In genomic region chr10:61928725-61929651, GRCm38 (mm10) we compare ENCODE assay signal across 9 mouse cellular contexts. TPM values are rescaled to one million over a fixed set of nuclear protein-coding genes. Genes with fewer than 3 reads are reported as not detected.
DNase-seq lines count a peak whose midpoint lies in the region; ATAC-seq and TF ChIP-seq lines count a peak whose summit lies in the region.
"Had no signal": no experiment of that assay in that cellular context is flagged by ENCODE, and none has a peak within 500 bp of the region (broad histone marks: within the 10 kb centered on the region; RNA-seq: fewer than 3 reads in every experiment).

No protein-coding gene starts in this region.

- TF ChIP-seq CTCF in liver, adult 2 months (IDR thresholded peaks at IDR 0.05; ENCODE audit: low read depth, low read length), result no peak
- TF ChIP-seq CTCF in layer of hippocampus, adult 2 months (conservative IDR thresholded peaks at IDR 0.05), result no peak

- H3K36me3 ChIP-seq in hindbrain, embryonic 15.5 days, result no peaks in the 10 kb centered on the region
- H3K36me3 ChIP-seq in liver, adult 2 months (ENCODE audit: control insufficient read depth, insufficient read depth, low read length), result no peaks in the 10 kb centered on the region
- no peaks in the 10 kb centered on the region for H3K36me3 ChIP-seq in neural tube, embryonic 13.5 days

- no peaks in the 10 kb centered on the region for H3K79me2 ChIP-seq in liver, adult 2 months (ENCODE audit: control insufficient read depth, insufficient read depth, low read length)

- intact Hi-C loops in left cerebral cortex, postnatal 25 days (cut with DNase I), result no loop called here

- no peak overlapping the region for H3K4me3 ChIP-seq in hindbrain, embryonic 15.5 days
- no peak overlapping the region for H3K4me3 ChIP-seq in liver, adult 2 months (ENCODE audit: insufficient read depth, low read depth, low read length)
- no peak overlapping the region for H3K4me3 ChIP-seq in neural tube, embryonic 13.5 days
- H3K4me3 ChIP-seq in layer of hippocampus, adult 2 months, result no peak overlapping the region

- peak; percentile 98 for DNase-seq in ES-CJ7 (ENCODE audit: low read depth, low spot score)
- peak; percentile 74 for DNase-seq in embryo, embryonic 10 days (ENCODE audit: low spot score)
- peak; percentile 11 for DNase-seq in liver, adult 2 months (ENCODE audit: extremely low read depth, low read depth, low spot score)
- DNase-seq in layer of hippocampus, adult 2 months (ENCODE audit: low spot score in 2 of 2), result no peak
- DNase-seq in natural killer cell, adult 2 months (ENCODE audit: low spot score in 2 of 2), result no peak
- DNase-seq in left cerebral cortex, postnatal 25 days (ENCODE audit: low spot score in 2 of 2), result no peak

- H3K27me3 ChIP-seq in hindbrain, embryonic 15.5 days, result no peaks in the 10 kb centered on the region
- no peaks in the 10 kb centered on the region; the same call in 1 of the 2 replicates for H3K27me3 ChIP-seq in liver, adult 2 months (ENCODE audit: control insufficient read depth, insufficient read depth, low read length)
- H3K27me3 ChIP-seq in neural tube, embryonic 13.5 days, result no peaks in the 10 kb centered on the region

- peaks cover 14% of the 10 kb centered on the region for H3K4me1 ChIP-seq in hindbrain, embryonic 15.5 days (replicated peaks)
- H3K4me1 ChIP-seq in liver, adult 2 months (ENCODE audit: control insufficient read depth, insufficient read depth, low read length), result no peaks in the 10 kb centered on the region
- H3K4me1 ChIP-seq in neural tube, embryonic 13.5 days (replicated peaks), result peaks cover 15% of the 10 kb centered on the region

- 14% methylated on average over 24 of the region's 24 CpGs for WGBS in hindbrain, embryonic 15.5 days
- WGBS in liver, adult 2 months, result 13% methylated on average over 24 of the region's 24 CpGs
- WGBS in neural tube, embryonic 13.5 days, result 8% methylated on average over 24 of the region's 24 CpGs

- no peak overlapping the region for H3K27ac ChIP-seq in hindbrain, embryonic 15.5 days (replicated peaks)
- H3K27ac ChIP-seq in liver, adult 2 months (replicated peaks; ENCODE audit: insufficient read depth, low read depth, low read length), result peak overlapping the region; percentile 69
- no peak overlapping the region for H3K27ac ChIP-seq in neural tube, embryonic 13.5 days (replicated peaks)
- no peak overlapping the region for H3K27ac ChIP-seq in layer of hippocampus, adult 2 months
- H3K27ac ChIP-seq: macrophage had no signal

- ATAC-seq in hindbrain, embryonic 15.5 days (ENCODE audit: low FRiP score, low read depth), result peak; percentile 51
- ATAC-seq in neural tube, embryonic 13.5 days (ENCODE audit: low read depth), result peak; percentile 40; the same call in 1 of the 2 replicates

- H3K4me2 ChIP-seq in hindbrain, embryonic 15.5 days, result peak overlapping the region; percentile 20; the same call in 1 of the 2 replicates
- peak overlapping the region; percentile 27; the same call in 1 of the 2 replicates for H3K4me2 ChIP-seq in neural tube, embryonic 13.5 days

- no peaks in the 10 kb centered on the region for H3K9me3 ChIP-seq in hindbrain, embryonic 15.5 days
- no peaks in the 10 kb centered on the region for H3K9me3 ChIP-seq in neural tube, embryonic 13.5 days

- no peak overlapping the region for H3K9ac ChIP-seq in hindbrain, embryonic 15.5 days
- no peak overlapping the region for H3K9ac ChIP-seq in liver, adult 2 months (ENCODE audit: low read depth, low read length)
- H3K9ac ChIP-seq in neural tube, embryonic 13.5 days, result peak overlapping the region; percentile 26; the same call in 1 of the 2 replicates

- no peak for TF ChIP-seq POLR2A in liver, adult 2 months (IDR thresholded peaks at IDR 0.05; ENCODE audit: extremely low read depth, insufficient read depth, low read length)

RNA-seq across cellular contexts. Expression of gene Col13a1, which starts 49.9 kb away (rescaled TPM):
- polyA plus RNA-seq in hindbrain, embryonic 15.5 days (2015; fragmentation: Nextera tagmentation; extraction: Ambion mirVana), result 2.5 and 3.1 TPM in 2 replicates
- total RNA-seq in liver, adult 2 months (2014; rRNA removed), result 1.9 and 3.1 TPM in 2 replicates
- 0.73 and 1.2 TPM in 2 replicates for polyA plus RNA-seq in liver, adult 2 months (2012; rRNA removed)
- polyA plus RNA-seq in neural tube, embryonic 13.5 days (2015; fragmentation: Nextera tagmentation; extraction: Ambion mirVana), result 2.8 and 3.2 TPM in 2 replicates
- 1 to 10 TPM; 1.1 to 1.5 TPM for total RNA-seq in layer of hippocampus, adult 2 months (2021)
- total RNA-seq in left cerebral cortex, postnatal 25 days (2021), result 1 to 10 TPM; 1.1 to 1.3 TPM
- polyA plus RNA-seq: macrophage had no signal

Comparison
In these comparisons a context has a peak if more than half of its experiments do, and no peak if none do; other contexts are left out.
1. DNase-seq: peak in ES-CJ7 (single experiment), embryo, embryonic 10 days (single experiment) and liver, adult 2 months (single experiment); none in layer of hippocampus, adult 2 months (0 of 2), natural killer cell, adult 2 months (0 of 2) and left cerebral cortex, postnatal 25 days (0 of 2).